Comparison of ENCODE assay signal across 15 mouse cellular contexts in the genomic region with DNA sequence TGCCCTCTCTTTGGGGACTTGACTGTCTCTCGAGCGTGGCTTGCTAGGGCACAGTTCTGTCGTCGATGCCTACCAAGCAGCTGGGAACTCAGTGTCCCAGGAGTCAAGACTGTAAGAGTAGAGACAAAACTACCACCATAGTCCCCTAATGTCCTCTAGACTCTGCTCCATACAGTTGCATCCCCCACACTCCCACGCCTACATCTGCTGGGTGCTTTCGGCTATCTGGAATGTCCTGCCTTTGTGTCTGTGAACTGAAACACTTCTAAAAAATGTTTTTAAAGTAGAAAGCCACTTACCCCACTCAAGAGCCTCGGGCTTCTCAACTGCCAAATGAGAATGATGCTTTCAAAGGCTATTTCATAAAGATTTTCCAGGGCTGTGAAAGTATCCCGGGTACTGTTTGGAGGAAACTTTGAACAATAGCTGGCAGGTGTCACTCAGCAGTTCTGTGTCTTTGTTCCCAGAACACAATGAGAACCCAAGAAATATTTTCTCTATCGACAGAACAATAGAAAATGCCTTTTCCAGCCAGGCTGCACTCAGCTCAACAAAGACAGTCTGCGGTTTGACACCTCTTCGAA. TPM values are rescaled to one million over a fixed set of nuclear protein-coding genes. Genes with fewer than 3 reads are reported as not detected.
DNase-seq lines count a peak whose midpoint lies in the region; ATAC-seq and TF ChIP-seq lines count a peak whose summit lies in the region.
"Had no signal": no experiment of that assay in that cellular context is flagged by ENCODE, and none has a peak within 500 bp of the region (broad histone marks: within the 10 kb centered on the region; RNA-seq: fewer than 3 reads in every experiment).

No protein-coding gene starts in this region.

- H3K4me3 ChIP-seq in cortical plate, adult 2 months (ENCODE audit: insufficient read depth, low read length) = no peak overlapping the region
- H3K4me3 ChIP-seq in heart, embryonic 15.5 days = no peak overlapping the region

- H3K9ac ChIP-seq in heart, embryonic 15.5 days = no peak overlapping the region

- H3K4me1 ChIP-seq in cortical plate, adult 2 months (ENCODE audit: control insufficient read depth, insufficient read depth, low read length) = peaks cover 9% of the 10 kb centered on the region
- peaks cover 57% of the 10 kb centered on the region for H3K4me1 ChIP-seq in heart, embryonic 15.5 days (replicated peaks)

- 50% methylated on average over 11 of the region's 11 CpGs for WGBS in heart, embryonic 15.5 days

- ATAC-seq in heart, embryonic 15.5 days (replicated peaks; ENCODE audit: insufficient number of reproducible peaks, insufficient read depth, low FRiP score, low read depth) = no peak
- ATAC-seq: CD4-positive, CD25-positive, alpha-beta regulatory T cell, adult 4 months; intestine, embryonic 16.5 days had no signal

- H3K4me2 ChIP-seq in heart, embryonic 15.5 days = no peak overlapping the region

- DNase-seq in heart, adult 9 months (ENCODE audit: low spot score in 2 of 2) = peak; percentile 36 to 64
- DNase-seq in heart, postnatal 4 days = no peak
- DNase-seq in lung, postnatal 36 days = peak; percentile 21
- no peak for DNase-seq in lung, postnatal 25 days (ENCODE audit: low spot score)
- DNase-seq in layer of hippocampus, adult 11-12 months (ENCODE audit: low spot score) = no peak
- DNase-seq in ovary, postnatal 36 days (ENCODE audit: low spot score) = no peak
- DNase-seq: cerebellum, postnatal 10 days; kidney, postnatal 25 days; midbrain, embryonic 14.5 days; right cerebral cortex, postnatal 4 days had no signal

- H3K27me3 ChIP-seq in heart, embryonic 15.5 days = no peaks in the 10 kb centered on the region

- no peak for TF ChIP-seq CTCF in cortical plate, adult 2 months (IDR thresholded peaks at IDR 0.05; ENCODE audit: extremely low read depth, insufficient read depth, low read length)

- H3K27ac ChIP-seq in cortical plate, adult 2 months (ENCODE audit: insufficient read depth, low read length) = peak overlapping the region; percentile 14; the same call in 1 of the 2 replicates
- peak overlapping the region; percentile 69 for H3K27ac ChIP-seq in heart, embryonic 15.5 days
- H3K27ac ChIP-seq: macrophage had no signal

- no peak for TF ChIP-seq POLR2A in cortical plate, adult 2 months (IDR thresholded peaks at IDR 0.05; ENCODE audit: extremely low read depth, insufficient read depth, low read length)

- H3K9me3 ChIP-seq in heart, embryonic 15.5 days (replicated peaks) = no peaks in the 10 kb centered on the region

- no peaks in the 10 kb centered on the region for H3K36me3 ChIP-seq in heart, embryonic 15.5 days

RNA-seq across cellular contexts. Expression of a gene that starts 28.8 kb away (rescaled TPM):
- 10 to 100 TPM; 57.0 to 57.9 TPM for total RNA-seq in heart, postnatal 4 days (2021)
- polyA plus RNA-seq in cortical plate, adult 2 months (2012; rRNA removed) = 46.5 and 50.3 TPM in 2 replicates
- polyA plus RNA-seq in heart, embryonic 15.5 days (2015; fragmentation: Nextera tagmentation; extraction: Ambion mirVana) = 25.7 and 28.4 TPM in 2 replicates

Comparison
In these comparisons a context has a peak if more than half of its experiments do, and no peak if none do; other contexts are left out.
1. DNase-seq: peak in heart, adult 9 months (2 of 2) and lung, postnatal 36 days (single experiment); none in heart, postnatal 4 days (single experiment), lung, postnatal 25 days (single experiment), layer of hippocampus, adult 11-12 months (single experiment) and ovary, postnatal 36 days (single experiment).